Mouse (Mus musculus) liver, embryonic 13.5 days (tissue): ENCODE data around the gene Prx. TPM values are rescaled to one million over a fixed set of nuclear protein-coding genes. Genes with fewer than 3 reads are reported as not detected.
A peak's percentile ranks its signal among the peaks of the same experiment; 100 is the strongest.

Source experiments
- ATAC-seq: fragments of 200-750 bp; cut with Nextera tagmentation; 2 replicates; pipeline ENCODE4 v1.8.0; 2017; ENCODE audit warnings: low read depth, mild to moderate bottlenecking, moderate number of reproducible peaks, moderate library complexity
- DNase-seq: peaks from one replicate; pipeline ENCODE4 v3.0.0; 2022
- H3K27ac ChIP-seq: fragments of 300-500 bp; sonication (generic); 2 replicates; pipeline ENCODE4 v1.5.1; 2015; ENCODE audit warnings: moderate library complexity, mild to moderate bottlenecking, inconsistent platforms
- H3K27me3 ChIP-seq: fragments of 300-500 bp; sonication (generic); 2 replicates; pipeline ENCODE4 v1.6.1; 2015; ENCODE audit warnings: mild to moderate bottlenecking, inconsistent platforms
- H3K36me3 ChIP-seq: fragments of 300-500 bp; sonication (generic); 2 replicates; pipeline ENCODE4 v1.6.1; 2015; ENCODE audit warnings: mild to moderate bottlenecking, inconsistent platforms
- H3K4me1 ChIP-seq: fragments of 300-500 bp; sonication (generic); replicated peaks from 2 replicates; pipeline ENCODE4 v1.6.1; 2015; ENCODE audit warnings: inconsistent platforms
- H3K4me2 ChIP-seq: fragments of 300-500 bp; sonication (generic); 2 replicates; pipeline ENCODE4 v1.6.1; 2015; ENCODE audit warnings: inconsistent platforms, mild to moderate bottlenecking, moderate library complexity
- H3K4me3 ChIP-seq: fragments of 300-500 bp; sonication (generic); replicated peaks from 2 replicates; pipeline ENCODE4 v1.5.1; 2015; ENCODE audit warnings: mild to moderate bottlenecking, inconsistent platforms
- H3K9ac ChIP-seq: fragments of 300-500 bp; sonication (generic); 2 replicates; pipeline ENCODE4 v1.6.1; 2015; ENCODE audit warnings: mild to moderate bottlenecking, inconsistent platforms
- H3K9me3 ChIP-seq: fragments of 300-500 bp; sonication (generic); replicated peaks from 2 replicates; pipeline ENCODE4 v1.6.1; 2016; ENCODE audit warnings: inconsistent platforms
- WGBS: fragments of 180-500 bp; shearing (Covaris S2); methylation state at CpG from one replicate; pipeline ENCODE4 v1.1.7; 2015; ENCODE audit not compliant: insufficient replicate concordance; 5-methylcytosine and 5-hydroxymethylcytosine counted together
- polyA plus RNA-seq: library from polyadenylated mRNA; unstranded; fragments of >200 nt; fragmentation: Nextera tagmentation; extraction: Ambion mirVana; gene quantifications from 2 replicates; pipeline ENCODE4 v1.2.1, GENCODE M21; 2015

Gene Prx
- polyA plus RNA-seq, 1 experiment from 2014 or later: 0.78 TPM

DNA sequence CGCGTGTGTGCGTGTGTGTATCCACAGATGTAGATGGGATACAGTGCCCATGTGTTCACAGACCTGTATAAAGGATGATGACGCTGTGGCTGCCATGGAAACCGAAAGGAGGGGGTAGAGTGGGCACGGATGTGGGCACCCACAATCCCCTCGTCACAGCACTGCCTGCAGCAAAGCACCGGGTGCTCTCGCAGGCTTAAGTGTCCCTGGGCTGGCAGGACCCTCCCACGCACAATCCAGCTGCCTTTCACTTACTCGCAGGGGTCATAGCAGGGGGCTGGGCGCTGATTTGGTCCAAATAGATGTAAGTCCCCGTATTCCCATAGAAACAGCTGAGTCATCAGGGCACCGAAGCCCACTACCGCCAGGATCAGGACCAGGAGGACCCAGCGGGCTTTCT lies 42.3 kb downstream of the Prx start:
- H3K4me2 ChIP-seq: peak overlapping the region; percentile 86

DNA sequence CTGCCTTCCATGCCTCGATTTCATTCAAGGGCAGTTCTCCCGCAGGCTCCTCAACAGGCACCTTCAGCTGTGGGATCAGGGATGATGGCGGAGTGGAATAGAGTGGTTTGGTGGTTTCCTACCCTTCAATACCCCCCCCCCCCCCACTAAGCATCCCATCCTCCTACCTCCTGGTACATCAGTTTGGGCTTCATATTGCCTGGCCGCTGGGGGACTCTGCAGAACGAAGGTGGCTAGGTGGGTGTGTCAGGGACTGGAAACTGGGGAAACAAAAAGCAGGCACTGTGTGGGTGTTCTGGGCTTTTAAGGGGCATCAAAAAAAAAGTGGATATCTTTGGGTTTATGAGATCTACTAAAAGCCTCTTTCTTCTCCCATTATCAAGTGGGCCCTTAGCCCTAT lies 42.8 kb downstream of the Prx start:
- H3K4me3 ChIP-seq: peak overlapping the region; percentile 69
- H3K9me3 ChIP-seq: no peaks in the 10 kb centered on the region
- ATAC-seq: no peak
- H3K27me3 ChIP-seq: no peaks in the 10 kb centered on the region
- H3K36me3 ChIP-seq: peaks cover 27% of the 10 kb centered on the region
- H3K4me1 ChIP-seq: peaks cover 78% of the 10 kb centered on the region
- WGBS: 56% methylated on average over 5 of the region's 5 CpGs
- peak overlapping the region; percentile 86 for H3K4me2 ChIP-seq
- peak overlapping the region; percentile 96 for H3K27ac ChIP-seq
- no peak for DNase-seq
- peak overlapping the region; percentile 84 for H3K9ac ChIP-seq

More for the DNA sequence above, 42.3 kb downstream of the Prx start:
- Histone ChIP-seq H3K27me3 (no peaks in the 10 kb centered on the region), H3K36me3 (peaks cover 32% of the 10 kb centered on the region), H3K4me3 (peak overlapping the region; percentile 69), H3K9ac (peak overlapping the region; percentile 84), H3K9me3 (no peaks in the 10 kb centered on the region), H3K4me1 (peaks cover 83% of the 10 kb centered on the region), H3K27ac (peak overlapping the region; percentile 96)
- WGBS: 73% methylated on average over 16 of the region's 16 CpGs
- ATAC-seq (no peak), DNase-seq (no peak)

DNA sequence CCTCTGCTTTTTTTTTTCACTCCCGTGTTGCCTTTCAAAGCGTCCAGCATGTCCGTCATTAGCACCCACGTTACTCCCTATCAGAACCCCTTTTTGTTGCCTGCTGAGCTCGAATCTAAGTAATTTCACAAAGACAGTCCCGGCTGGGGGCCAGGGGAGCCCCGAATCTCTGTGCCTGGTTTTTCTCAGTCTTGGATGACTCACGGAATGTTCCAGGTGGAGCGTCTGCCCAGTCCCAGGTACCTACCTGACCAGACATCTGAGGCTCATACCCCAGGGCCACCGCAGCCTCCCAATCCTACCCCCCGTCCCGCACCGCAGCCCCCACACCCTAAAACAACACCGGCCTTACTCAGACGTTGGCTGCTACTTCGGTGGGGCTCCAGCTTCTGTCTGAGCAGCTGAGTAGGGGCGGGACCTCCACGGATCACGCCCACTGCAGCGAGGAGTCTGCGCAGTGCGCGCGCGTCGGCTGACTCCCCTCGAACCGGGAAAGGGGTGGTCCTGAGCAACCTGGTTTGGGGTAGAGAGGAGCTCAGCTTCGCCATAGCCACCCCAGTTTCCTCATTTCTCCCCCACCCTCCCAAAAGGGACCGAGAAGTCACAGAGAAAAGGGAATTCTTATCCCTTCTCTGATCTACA lies 43.4 kb downstream of the Prx start:
- DNase-seq (peak; percentile 81), ATAC-seq (peak; percentile 72)
- no peaks in the 10 kb centered on the region for H3K27me3 ChIP-seq
- H3K27ac ChIP-seq: peak overlapping the region; percentile 96
- peak overlapping the region; percentile 86 for H3K4me2 ChIP-seq
- H3K9ac ChIP-seq: peak overlapping the region; percentile 84
- peak overlapping the region; percentile 69 for H3K4me3 ChIP-seq
- 3% methylated on average over 30 of the region's 30 CpGs for WGBS
- no peaks in the 10 kb centered on the region for H3K9me3 ChIP-seq
- peaks cover 21% of the 10 kb centered on the region for H3K36me3 ChIP-seq
- peaks cover 72% of the 10 kb centered on the region for H3K4me1 ChIP-seq

DNA sequence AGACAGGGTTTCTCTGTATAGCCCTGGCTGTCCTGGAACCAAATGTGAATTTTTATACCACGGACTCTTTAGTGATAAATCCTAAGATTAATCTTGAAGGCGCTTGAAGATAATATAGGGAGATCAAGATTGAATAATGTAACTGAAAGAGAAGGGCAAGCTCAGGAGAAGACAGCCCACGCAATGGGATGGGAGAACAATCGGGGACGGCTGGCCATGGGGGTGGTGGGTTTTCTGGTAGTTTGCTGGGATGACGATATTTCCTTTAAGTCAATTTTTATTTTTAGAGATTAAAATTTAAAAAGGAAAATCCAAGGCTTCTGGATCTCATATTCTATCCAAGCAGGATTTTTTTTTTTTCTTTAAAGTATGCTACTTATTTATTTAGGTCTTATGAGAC lies 43.9 kb downstream of the Prx start:
- Histone ChIP-seq H3K9me3 (no peaks in the 10 kb centered on the region), H3K36me3 (peaks cover 15% of the 10 kb centered on the region), H3K4me1 (peaks cover 67% of the 10 kb centered on the region), H3K9ac (peak overlapping the region; percentile 84), H3K27me3 (no peaks in the 10 kb centered on the region), H3K4me3 (peak overlapping the region; percentile 69), H3K27ac (no peak overlapping the region), H3K4me2 (peak overlapping the region; percentile 86)
- DNase-seq (no peak), ATAC-seq (no peak)
- 41% methylated on average over 6 of the region's 6 CpGs for WGBS

DNA sequence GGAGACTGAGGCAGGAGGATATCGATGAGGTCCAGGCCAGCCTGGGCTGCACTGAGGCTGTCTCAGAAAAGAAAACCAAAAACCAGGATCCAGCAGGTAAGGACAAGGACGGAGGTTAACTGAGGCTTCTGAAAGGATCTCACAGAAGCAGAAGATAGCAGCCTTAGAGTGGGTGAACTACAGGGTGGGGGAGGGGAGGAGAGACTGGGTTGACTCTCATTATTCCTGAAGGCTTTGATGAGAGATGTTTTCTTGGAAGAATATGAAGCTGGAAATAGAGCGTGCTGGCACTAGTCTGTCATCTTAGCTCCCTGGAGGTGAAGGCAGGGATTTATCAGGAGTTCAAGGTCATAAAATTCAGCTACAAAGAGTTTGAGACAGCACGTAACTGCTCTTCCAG lies 44.7 kb downstream of the Prx start:
- Histone ChIP-seq H3K36me3 (peaks cover 12% of the 10 kb centered on the region), H3K4me1 (peaks cover 59% of the 10 kb centered on the region), H3K27ac (peak overlapping the region; percentile 4; the same call in 1 of the 2 replicates), H3K9ac (no peak overlapping the region), H3K4me3 (no peak overlapping the region), H3K27me3 (no peaks in the 10 kb centered on the region), H3K4me2 (no peak overlapping the region), H3K9me3 (no peaks in the 10 kb centered on the region)
- DNase-seq (no peak), ATAC-seq (no peak)
- 80% methylated on average over 4 of the region's 4 CpGs for WGBS

DNA sequence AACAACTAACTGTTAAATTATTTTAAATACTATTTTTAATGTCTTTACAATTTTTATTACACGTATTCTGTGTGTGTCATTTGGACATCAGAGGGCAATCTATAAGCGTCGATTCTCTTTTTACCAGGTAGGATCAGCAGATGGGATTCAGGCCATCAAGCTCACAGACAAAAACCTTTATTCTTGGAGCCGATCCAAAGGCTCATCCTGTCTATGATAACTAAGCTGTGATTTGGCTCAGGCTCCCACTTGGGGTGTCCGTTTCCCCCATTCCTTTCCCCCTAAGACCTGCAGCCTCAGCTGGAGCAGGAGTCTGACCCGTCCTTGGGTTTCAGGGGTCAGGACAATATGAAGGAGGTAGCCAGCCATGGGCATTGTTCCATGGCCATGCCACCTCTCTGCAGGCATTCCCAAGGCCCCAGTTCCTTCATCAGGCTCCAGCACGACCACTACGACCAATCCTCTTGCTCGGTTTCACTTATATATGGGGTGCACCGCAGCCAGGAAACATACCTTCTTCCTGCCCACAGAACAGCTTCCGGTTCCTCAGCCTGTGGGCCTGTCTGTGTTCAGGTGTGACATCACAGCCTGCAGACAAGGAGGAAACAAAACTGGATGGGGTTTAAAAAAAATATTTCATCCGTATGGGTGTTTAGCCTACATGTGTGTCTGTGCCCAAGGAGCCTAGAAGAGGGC lies 45.7 kb downstream of the Prx start:
- ATAC-seq: no peak
- Histone ChIP-seq H3K4me2 (no peak overlapping the region), H3K9ac (no peak overlapping the region), H3K27me3 (no peaks in the 10 kb centered on the region), H3K4me1 (peaks cover 52% of the 10 kb centered on the region), H3K27ac (no peak overlapping the region), H3K9me3 (no peaks in the 10 kb centered on the region), H3K36me3 (peaks cover 4% of the 10 kb centered on the region; the same call in 1 of the 2 replicates), H3K4me3 (no peak overlapping the region)
- DNase-seq: no peak
- 53% methylated on average over 12 of the region's 12 CpGs for WGBS

DNA sequence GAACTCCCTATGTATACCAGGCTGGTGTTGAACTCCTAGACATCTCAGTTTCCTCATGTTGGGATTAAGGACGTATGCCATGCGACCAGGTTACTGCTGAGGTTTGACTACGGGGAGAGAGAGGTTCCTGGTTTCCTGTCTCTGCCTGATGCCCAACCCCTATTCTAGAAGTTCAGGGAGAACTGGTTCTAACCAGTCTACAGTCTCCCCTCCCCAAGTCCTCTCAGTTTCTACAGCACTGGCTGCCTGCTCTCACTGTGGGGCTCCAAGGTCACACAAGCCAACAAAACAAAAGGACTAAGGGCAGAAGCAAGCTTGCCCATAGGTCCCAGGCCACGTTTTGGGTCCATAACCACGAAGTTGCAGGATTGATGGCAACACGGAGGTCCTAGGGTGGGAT lies 50.5 kb downstream of the Prx start:
- no peaks in the 10 kb centered on the region for H3K9me3 ChIP-seq
- H3K27ac ChIP-seq: no peak overlapping the region
- H3K9ac ChIP-seq: no peak overlapping the region
- no peak overlapping the region for H3K4me3 ChIP-seq
- no peaks in the 10 kb centered on the region for H3K27me3 ChIP-seq
- H3K4me2 ChIP-seq: no peak overlapping the region
- DNase-seq (no peak), ATAC-seq (no peak)
- peaks cover 36% of the 10 kb centered on the region for H3K4me1 ChIP-seq
- no peaks in the 10 kb centered on the region for H3K36me3 ChIP-seq
- WGBS: 56% methylated on average over 6 of the region's 6 CpGs

DNA sequence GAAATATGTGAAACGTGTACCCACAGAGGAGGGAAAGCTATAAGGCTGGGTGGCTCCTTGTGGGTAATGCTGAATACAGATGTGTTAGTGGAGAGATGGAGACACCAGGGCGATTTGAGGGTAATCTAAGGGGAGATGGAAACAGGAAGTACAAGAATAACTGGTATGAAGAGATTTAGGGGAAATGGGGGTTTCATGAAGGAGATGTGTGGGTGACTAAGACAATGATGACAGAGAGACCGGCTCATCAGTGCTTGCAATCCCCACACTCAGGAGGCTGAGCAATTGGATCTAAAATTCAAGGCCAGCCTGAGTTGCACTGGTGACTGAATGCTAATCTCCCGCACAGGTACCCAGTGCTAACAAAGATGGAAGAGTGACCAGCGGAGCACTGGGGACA lies 52.9 kb downstream of the Prx start:
- H3K9me3 ChIP-seq: no peaks in the 10 kb centered on the region
- peak overlapping the region; percentile 84 for H3K4me3 ChIP-seq
- H3K4me2 ChIP-seq: peak overlapping the region; percentile 81
- peaks cover 31% of the 10 kb centered on the region for H3K4me1 ChIP-seq
- H3K27ac ChIP-seq: peak overlapping the region; percentile 82
- peaks cover 12% of the 10 kb centered on the region for H3K36me3 ChIP-seq
- no peak for DNase-seq
- peak overlapping the region; percentile 87 for H3K9ac ChIP-seq
- H3K27me3 ChIP-seq: no peaks in the 10 kb centered on the region
- no peak for ATAC-seq
- 47% methylated on average over 5 of the region's 5 CpGs for WGBS

DNA sequence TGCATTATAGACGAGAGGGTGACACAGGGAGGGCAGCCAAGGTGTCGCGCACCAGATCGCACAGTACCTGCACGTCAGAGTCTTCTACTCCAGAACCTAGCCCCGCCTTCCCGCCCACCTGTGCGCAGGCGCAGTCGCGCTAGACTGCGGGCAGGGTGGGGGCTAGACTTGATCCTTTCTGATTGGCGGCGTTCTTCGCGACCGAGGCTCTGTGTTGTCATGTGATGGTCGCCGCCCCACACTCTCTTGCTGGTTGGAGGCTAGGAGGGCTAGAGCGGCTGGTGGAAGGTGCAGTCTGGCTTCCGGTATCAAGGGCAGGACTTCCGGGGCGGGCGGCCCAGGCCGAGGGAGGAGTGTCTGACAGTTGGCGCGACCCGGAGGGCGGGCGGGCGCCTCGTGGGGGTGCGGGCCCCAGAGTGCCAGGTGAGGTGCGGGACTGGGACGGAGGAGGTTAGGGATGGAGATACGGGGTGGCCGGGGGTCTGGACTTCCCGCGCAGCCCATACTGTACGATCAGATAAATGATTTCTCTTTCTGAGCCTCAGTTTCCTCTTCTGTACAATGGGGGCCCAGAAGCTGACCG lies 53.9 kb downstream of the Prx start, which contains the start of the genes Pld3 and 2310022A10Rik:
Gene Pld3 (minus strand): TSS at position 288 of the 583 bp plus-strand sequence.
Gene 2310022A10Rik (plus strand): TSS at position 303 of the 583 bp plus-strand sequence.
- Histone ChIP-seq H3K4me3 (peak within 1 kb of the TSS; percentile 84), H3K9me3 (no peaks in the 10 kb centered on the region), H3K27ac (peak within 1 kb of the TSS; percentile 82), H3K36me3 (peaks cover 12% of the 10 kb centered on the region), H3K9ac (peak within 1 kb of the TSS; percentile 87), H3K27me3 (no peaks in the 10 kb centered on the region), H3K4me2 (peak within 1 kb of the TSS; percentile 81), H3K4me1 (peaks cover 31% of the 10 kb centered on the region)
- WGBS: under 1% methylated on average over 41 of the region's 41 CpGs
- DNase-seq (peak; percentile 96), ATAC-seq (peak; percentile 100)

DNA sequence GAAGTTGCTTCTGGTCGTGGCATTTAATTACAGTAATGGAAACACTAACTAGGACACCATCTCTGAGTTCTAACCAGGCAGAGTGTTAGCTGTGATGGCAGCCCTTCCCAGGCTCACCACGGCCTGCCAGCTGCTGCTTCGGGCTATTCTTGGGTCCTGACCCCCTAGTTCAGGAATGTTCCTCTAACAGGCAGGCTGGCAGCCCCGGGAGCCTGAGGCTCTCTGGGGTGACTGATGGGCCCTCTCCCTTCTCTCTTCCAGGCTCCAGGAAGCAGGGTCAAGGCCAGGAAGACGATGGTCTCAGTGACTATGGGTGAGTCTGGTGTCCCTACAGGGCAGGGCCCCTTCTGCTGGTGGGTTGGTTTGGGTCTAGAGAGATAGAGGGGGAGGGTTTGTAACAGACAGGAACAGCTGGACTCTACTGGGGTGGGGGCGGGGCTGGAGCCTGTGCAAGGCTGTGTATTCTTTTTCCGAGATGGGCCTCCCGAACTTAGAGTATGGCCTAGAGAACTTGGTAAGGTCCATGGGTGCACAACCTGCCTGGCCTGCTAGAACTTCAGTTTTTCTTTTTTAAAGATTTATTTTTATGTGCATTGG lies 61.3 kb downstream of the Prx start:
- H3K4me2 ChIP-seq: peak overlapping the region; percentile 23; the same call in 1 of the 2 replicates

DNA sequence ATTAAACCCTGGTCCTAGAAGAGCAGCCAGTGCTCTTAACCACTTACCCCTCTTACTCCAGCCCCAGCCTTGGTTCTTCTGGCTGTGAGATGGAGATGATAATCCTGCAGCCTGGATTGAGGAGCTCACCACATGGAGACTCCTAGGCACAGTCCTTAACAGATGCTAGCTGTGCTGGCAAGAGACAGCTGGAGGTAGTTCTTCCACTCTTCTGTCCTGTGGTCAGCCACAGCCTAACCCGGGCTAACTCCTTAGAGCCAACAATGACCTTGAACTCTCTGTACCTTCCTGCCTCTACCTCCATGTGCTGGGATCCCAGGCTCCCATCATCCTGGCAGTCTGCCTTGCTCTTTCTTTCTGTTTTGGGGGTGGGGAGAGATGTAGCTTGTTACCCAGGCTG lies 61.9 kb downstream of the Prx start:
- no peaks in the 10 kb centered on the region for H3K9me3 ChIP-seq
- ATAC-seq (no peak), DNase-seq (no peak)
- peaks cover 78% of the 10 kb centered on the region for H3K36me3 ChIP-seq
- H3K4me1 ChIP-seq: peaks cover 12% of the 10 kb centered on the region
- H3K4me2 ChIP-seq: no peak overlapping the region
- 67% methylated on average over 1 of the region's 1 CpGs for WGBS
- no peak overlapping the region for H3K4me3 ChIP-seq
- H3K9ac ChIP-seq: no peak overlapping the region
- H3K27me3 ChIP-seq: no peaks in the 10 kb centered on the region
- H3K27ac ChIP-seq: no peak overlapping the region

More for the DNA sequence above, 61.3 kb downstream of the Prx start:
- Histone ChIP-seq H3K27ac (peak overlapping the region; percentile 2; the same call in 1 of the 2 replicates), H3K4me1 (peaks cover 12% of the 10 kb centered on the region), H3K36me3 (peaks cover 78% of the 10 kb centered on the region), H3K4me3 (no peak overlapping the region), H3K9ac (0 out of 2 replicates have a peak overlapping the region, but pooled peaks have one; percentile 9), H3K9me3 (no peaks in the 10 kb centered on the region), H3K27me3 (no peaks in the 10 kb centered on the region)
- WGBS: 46% methylated on average over 8 of the region's 8 CpGs
- ATAC-seq: 0 out of 2 replicates have a peak, but pooled peaks have one; percentile 34
- DNase-seq: no peak
